In genomic region chr1:37579686-37580085, GRCm38 (mm10) we compare ENCODE assay signal across 27 mouse cellular contexts.
"Had no signal": no experiment of that assay in that cellular context is flagged by ENCODE, and none has a peak within 500 bp of the region (broad histone marks: within the 10 kb centered on the region; RNA-seq: fewer than 3 reads in every experiment).

No protein-coding gene starts in this region.

- H3K27me3 ChIP-seq: limb, embryonic 13.5 days; limb, embryonic 15.5 days; liver, embryonic 12.5 days; liver, embryonic 13.5 days; liver, embryonic 15.5 days; lung, embryonic 15.5 days; midbrain, embryonic 12.5 days; midbrain, embryonic 13.5 days; midbrain, embryonic 15.5 days had no signal

- H3K36me3 ChIP-seq: limb, embryonic 10.5 days; limb, embryonic 12.5 days; limb, embryonic 13.5 days; limb, embryonic 15.5 days; liver, embryonic 12.5 days; liver, embryonic 13.5 days; liver, embryonic 15.5 days; lung, embryonic 15.5 days; midbrain, embryonic 10.5 days; midbrain, embryonic 12.5 days; midbrain, embryonic 13.5 days; midbrain, embryonic 15.5 days had no signal

- DNase-seq: left cerebral cortex, postnatal 4 days; liver; liver, embryonic 13.5 days; liver, postnatal 0 days; lung, adult 18-20 months; lung, adult 2 months; lung, embryonic 14.5 days; lung, postnatal 10 days; lung, postnatal 36 days; lung, postnatal 4 days; midbrain, embryonic 14.5 days had no signal

- H3K4me1 ChIP-seq: limb, embryonic 12.5 days; liver, embryonic 12.5 days; liver, embryonic 13.5 days; liver, embryonic 15.5 days; midbrain, embryonic 10.5 days; midbrain, embryonic 12.5 days; midbrain, embryonic 13.5 days; midbrain, embryonic 15.5 days had no signal

- H3K27ac ChIP-seq: left cerebral cortex, adult 2 months; limb, embryonic 10.5 days; limb, embryonic 12.5 days; limb, embryonic 13.5 days; limb, embryonic 15.5 days; liver, embryonic 12.5 days; liver, embryonic 13.5 days; liver, embryonic 14.5 days; liver, embryonic 15.5 days; lung, embryonic 15.5 days; macrophage; midbrain, embryonic 10.5 days; midbrain, embryonic 12.5 days; midbrain, embryonic 13.5 days; midbrain, embryonic 15.5 days had no signal

- H3K9ac ChIP-seq: limb, embryonic 12.5 days; limb, embryonic 13.5 days; limb, embryonic 15.5 days; liver, embryonic 12.5 days; liver, embryonic 13.5 days; liver, embryonic 14.5 days; liver, embryonic 15.5 days; liver, postnatal 0 days; lung, embryonic 14.5 days; lung, embryonic 15.5 days; midbrain, embryonic 12.5 days; midbrain, embryonic 13.5 days; midbrain, embryonic 15.5 days had no signal

- H3K4me3 ChIP-seq: left cerebral cortex, adult 2 months; limb, embryonic 10.5 days; limb, embryonic 12.5 days; limb, embryonic 13.5 days; limb, embryonic 15.5 days; liver, embryonic 12.5 days; liver, embryonic 13.5 days; liver, embryonic 15.5 days; lung, embryonic 15.5 days; megakaryocyte, embryonic 14.5 days; midbrain, embryonic 10.5 days; midbrain, embryonic 12.5 days; midbrain, embryonic 13.5 days; midbrain, embryonic 15.5 days; myocyte had no signal
